In the genomic region with DNA sequence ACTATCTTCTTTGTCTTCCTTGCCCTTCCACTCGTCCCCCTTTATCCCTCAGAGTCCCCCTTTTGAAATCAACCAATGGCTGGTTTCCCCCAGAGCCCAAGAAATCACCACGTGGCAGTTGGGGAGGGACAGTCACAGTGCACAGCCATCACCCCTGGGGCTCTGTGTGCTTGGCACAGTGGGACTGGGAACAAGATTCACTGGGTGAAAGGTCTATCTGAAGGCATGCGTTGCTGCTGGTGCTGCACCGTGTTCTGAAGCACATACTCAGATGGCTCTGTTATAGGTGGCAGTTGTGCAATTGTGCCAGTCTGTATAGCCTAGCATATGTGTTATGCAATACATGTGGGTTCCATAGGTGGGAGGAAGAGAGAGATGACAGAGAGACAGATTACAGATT, we compare ENCODE assay signal across 21 mouse cellular contexts.
"Had no signal": no experiment of that assay in that cellular context is flagged by ENCODE, and none has a peak within 500 bp of the region (broad histone marks: within the 10 kb centered on the region; RNA-seq: fewer than 3 reads in every experiment).

No protein-coding gene starts in this region.

- H3K9ac ChIP-seq: kidney, embryonic 15.5 days; liver, embryonic 14.5 days; neural tube, embryonic 12.5 days; neural tube, embryonic 15.5 days had no signal

- H3K4me3 ChIP-seq: kidney, embryonic 15.5 days; left cerebral cortex, adult 2 months; neural tube, embryonic 12.5 days; neural tube, embryonic 15.5 days had no signal

- H3K36me3 ChIP-seq: neural tube, embryonic 12.5 days; neural tube, embryonic 15.5 days had no signal

- DNase-seq: kidney, adult 11 months; kidney, adult 8-10 months; kidney, postnatal 10 days; kidney, postnatal 36 days; layer of hippocampus, postnatal 36 days; lung, adult 2 months; lung, postnatal 14 days; lung, postnatal 4 days; midbrain, embryonic 14.5 days; right cerebral cortex, adult 18-20 months; right cerebral cortex, postnatal 14 days; right cerebral cortex, postnatal 4 days; thymus, adult 2 months; thymus, postnatal 14 days had no signal

- H3K27me3 ChIP-seq: kidney, embryonic 15.5 days; neural tube, embryonic 12.5 days; neural tube, embryonic 15.5 days had no signal

- H3K27ac ChIP-seq: kidney, embryonic 15.5 days; left cerebral cortex, adult 2 months; liver, embryonic 14.5 days; neural tube, embryonic 12.5 days; neural tube, embryonic 15.5 days; stomach, postnatal 0 days had no signal

- H3K4me2 ChIP-seq: kidney, embryonic 15.5 days; midbrain, embryonic 11.5 days; neural tube, embryonic 12.5 days; neural tube, embryonic 15.5 days had no signal

- H3K9me3 ChIP-seq: kidney, embryonic 15.5 days; neural tube, embryonic 12.5 days; neural tube, embryonic 15.5 days had no signal
